9 mouse cellular contexts compared by ENCODE assay signal in the genomic region with DNA sequence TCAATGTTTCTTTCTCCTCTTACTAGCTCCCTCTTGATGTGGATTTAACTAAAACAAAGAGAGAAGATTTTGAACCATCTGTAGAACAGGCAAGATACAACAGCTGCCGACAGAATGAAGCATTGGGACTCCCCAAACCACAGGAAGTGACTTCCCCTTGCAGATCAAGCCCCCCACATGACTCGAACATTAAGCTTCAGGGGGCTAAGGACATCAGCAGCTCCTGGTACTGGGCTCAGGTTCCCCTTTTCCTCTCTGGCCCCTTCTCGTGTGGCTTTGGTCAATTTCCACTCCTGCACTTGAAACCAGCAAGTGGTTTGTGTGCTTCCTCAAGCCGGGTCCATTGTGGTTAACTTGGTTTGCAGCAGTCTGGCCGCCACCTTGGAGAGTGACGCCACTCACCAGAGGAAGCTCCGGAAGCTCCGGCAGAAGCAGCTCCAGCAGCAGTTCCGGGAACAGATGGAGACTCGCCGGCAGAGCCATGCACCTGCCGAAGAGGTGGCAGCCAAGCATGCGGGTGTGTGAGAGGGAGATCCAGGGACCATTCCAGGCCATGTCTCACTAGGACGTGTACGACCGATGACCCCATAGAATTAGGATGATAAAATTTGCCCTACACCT. TPM values are rescaled to one million over a fixed set of nuclear protein-coding genes. Genes with fewer than 3 reads are reported as not detected.
DNase-seq lines count a peak whose midpoint lies in the region; ATAC-seq and TF ChIP-seq lines count a peak whose summit lies in the region.
"Had no signal": no experiment of that assay in that cellular context is flagged by ENCODE, and none has a peak within 500 bp of the region (broad histone marks: within the 10 kb centered on the region; RNA-seq: fewer than 3 reads in every experiment).

No protein-coding gene starts in this region.

- no peak overlapping the region for H3K9ac ChIP-seq in liver, embryonic 16.5 days (ENCODE audit: low read depth, low read length)
- H3K9ac ChIP-seq in midbrain, postnatal 0 days (replicated peaks; ENCODE audit: low read length, poor library complexity, severe bottlenecking) = no peak overlapping the region
- H3K9ac ChIP-seq in forebrain, embryonic 12.5 days = no peak overlapping the region
- H3K9ac ChIP-seq in stomach, postnatal 0 days (ENCODE audit: low read length) = no peak overlapping the region

- H3K9me3 ChIP-seq in liver, embryonic 16.5 days (replicated peaks; ENCODE audit: control insufficient read depth, low read length) = no peaks in the 10 kb centered on the region
- H3K9me3 ChIP-seq in midbrain, postnatal 0 days (ENCODE audit: low read length) = no peaks in the 10 kb centered on the region
- H3K9me3 ChIP-seq in forebrain, embryonic 12.5 days = no peaks in the 10 kb centered on the region
- no peaks in the 10 kb centered on the region for H3K9me3 ChIP-seq in stomach, postnatal 0 days (ENCODE audit: control insufficient read depth, low read length)

- H3K4me2 ChIP-seq in liver, embryonic 16.5 days (ENCODE audit: low read depth, low read length) = no peak overlapping the region
- H3K4me2 ChIP-seq in midbrain, postnatal 0 days (ENCODE audit: low read depth, low read length, poor library complexity, severe bottlenecking) = no peak overlapping the region
- no peak overlapping the region for H3K4me2 ChIP-seq in forebrain, embryonic 12.5 days
- H3K4me2 ChIP-seq in stomach, postnatal 0 days (replicated peaks; ENCODE audit: low read depth) = no peak overlapping the region

- intact Hi-C loops in heart, postnatal 14 days (cut with DNase I) = no loop called here
- intact Hi-C loops in heart, postnatal 25 days (cut with DNase I) = no loop called here

- DNase-seq in heart, postnatal 14 days = peak; percentile 13
- no peak for DNase-seq in heart, postnatal 25 days (ENCODE audit: low spot score)
- peak; percentile 34 to 37 for DNase-seq in spleen, postnatal 36 days (ENCODE audit: low spot score in 2 of 2)
- no peak for DNase-seq in midbrain, postnatal 0 days (ENCODE audit: low spot score)
- DNase-seq in stomach, postnatal 0 days (ENCODE audit: low spot score) = no peak

- peak; percentile 10 for ATAC-seq in activated CD4-positive, CD25-positive, alpha-beta regulatory T cell, adult 4 months
- ATAC-seq in liver, embryonic 16.5 days (ENCODE audit: low read depth) = peak; percentile 23
- no peak for ATAC-seq in midbrain, postnatal 0 days (ENCODE audit: low FRiP score)
- no peak for ATAC-seq in forebrain, embryonic 12.5 days (ENCODE audit: low FRiP score)
- ATAC-seq in stomach, postnatal 0 days (ENCODE audit: low FRiP score, low TSS enrichment) = no peak

- 33% methylated on average over 16 of the region's 16 CpGs for WGBS in liver, embryonic 16.5 days (ENCODE audit: insufficient replicate concordance)
- WGBS in midbrain, postnatal 0 days = 91% methylated on average over 16 of the region's 16 CpGs
- WGBS in forebrain, embryonic 12.5 days = 89% methylated on average over 16 of the region's 16 CpGs
- 81% methylated on average over 16 of the region's 16 CpGs for WGBS in stomach, postnatal 0 days

- TF ChIP-seq CTCF in midbrain, postnatal 0 days (IDR thresholded peaks at IDR 0.05) = no peak
- no peak for TF ChIP-seq CTCF in stomach, postnatal 0 days (IDR thresholded peaks at IDR 0.05; ENCODE audit: low read depth)

- peaks cover 23% of the 10 kb centered on the region for H3K36me3 ChIP-seq in liver, embryonic 16.5 days (ENCODE audit: control insufficient read depth, insufficient read depth)
- H3K36me3 ChIP-seq in midbrain, postnatal 0 days (ENCODE audit: insufficient read depth, low read length) = peaks cover 60% of the 10 kb centered on the region
- peaks cover 81% of the 10 kb centered on the region for H3K36me3 ChIP-seq in forebrain, embryonic 12.5 days (replicated peaks)
- H3K36me3 ChIP-seq in stomach, postnatal 0 days (ENCODE audit: control insufficient read depth, insufficient read depth, low read length) = peaks cover 29% of the 10 kb centered on the region

- no peaks in the 10 kb centered on the region for H3K27me3 ChIP-seq in liver, embryonic 16.5 days (ENCODE audit: control insufficient read depth, insufficient read depth, low read depth, low read length)
- no peaks in the 10 kb centered on the region for H3K27me3 ChIP-seq in midbrain, postnatal 0 days (ENCODE audit: insufficient read depth, low read length)
- no peaks in the 10 kb centered on the region for H3K27me3 ChIP-seq in forebrain, embryonic 12.5 days
- no peaks in the 10 kb centered on the region for H3K27me3 ChIP-seq in stomach, postnatal 0 days (ENCODE audit: control insufficient read depth, insufficient read depth, low read length)

- H3K27ac ChIP-seq in liver, embryonic 16.5 days (ENCODE audit: low read length) = no peak overlapping the region
- no peak overlapping the region for H3K27ac ChIP-seq in midbrain, postnatal 0 days (ENCODE audit: low read depth, low read length)
- H3K27ac ChIP-seq in forebrain, embryonic 12.5 days = no peak overlapping the region
- H3K27ac ChIP-seq in stomach, postnatal 0 days (replicated peaks) = no peak overlapping the region
- H3K27ac ChIP-seq: left cerebral cortex, adult 2 months had no signal

- H3K4me1 ChIP-seq in liver, embryonic 16.5 days (ENCODE audit: control insufficient read depth, low read depth, low read length) = no peaks in the 10 kb centered on the region
- no peaks in the 10 kb centered on the region for H3K4me1 ChIP-seq in midbrain, postnatal 0 days (ENCODE audit: insufficient read depth, low read length)
- H3K4me1 ChIP-seq in forebrain, embryonic 12.5 days = no peaks in the 10 kb centered on the region
- H3K4me1 ChIP-seq in stomach, postnatal 0 days (replicated peaks; ENCODE audit: control insufficient read depth, insufficient read depth) = no peaks in the 10 kb centered on the region

- TF ChIP-seq EP300 in stomach, postnatal 0 days (optimal IDR thresholded peaks at IDR 0.05) = no peak

- no peak overlapping the region for H3K4me3 ChIP-seq in liver, embryonic 16.5 days (ENCODE audit: low read depth, low read length)
- no peak overlapping the region for H3K4me3 ChIP-seq in midbrain, postnatal 0 days (ENCODE audit: low read depth, low read length)
- no peak overlapping the region for H3K4me3 ChIP-seq in forebrain, embryonic 12.5 days (replicated peaks)
- no peak overlapping the region for H3K4me3 ChIP-seq in stomach, postnatal 0 days (ENCODE audit: low read depth, low read length)
- H3K4me3 ChIP-seq: left cerebral cortex, adult 2 months had no signal

RNA-seq across cellular contexts. Expression of gene Rad52, which starts 16.2 kb away (rescaled TPM):
- 10 to 100 TPM; 12.3 to 14.3 TPM for total RNA-seq in heart, postnatal 14 days (2021)
- total RNA-seq in heart, postnatal 25 days (2021) = 10 to 100 TPM; 10.3 to 12.8 TPM
- 10 to 100 TPM; 50.5 to 53.0 TPM for polyA plus RNA-seq in activated CD4-positive, CD25-positive, alpha-beta regulatory T cell, adult 4 months (2017; shearing (Covaris generic))
- polyA plus RNA-seq in liver, embryonic 16.5 days (2015; fragmentation: Nextera tagmentation; extraction: Ambion mirVana) = 8.3 and 8.7 TPM in 2 replicates
- 32.8 and 40.8 TPM in 2 replicates for total RNA-seq in midbrain, postnatal 0 days (2014; rRNA removed)
- 17.7 and 20.0 TPM in 2 replicates for polyA plus RNA-seq in midbrain, postnatal 0 days (2015; fragmentation: Nextera tagmentation; extraction: Ambion mirVana)
- polyA plus RNA-seq in forebrain, embryonic 12.5 days (2016; fragmentation: Nextera tagmentation; extraction: Ambion mirVana) = 22.8 and 25.2 TPM in 2 replicates
- polyA plus RNA-seq in stomach, postnatal 0 days (2015; fragmentation: Nextera tagmentation; extraction: Ambion mirVana) = 6.8 TPM in 2 replicates

Comparison
In these comparisons a context has a peak if more than half of its experiments do, and no peak if none do; other contexts are left out.
1. DNase-seq: peak in heart, postnatal 14 days (2 of 2) and spleen, postnatal 36 days (2 of 2); none in heart, postnatal 25 days (single experiment), midbrain, postnatal 0 days (single experiment) and stomach, postnatal 0 days (single experiment).
2. ATAC-seq: peak in activated CD4-positive, CD25-positive, alpha-beta regulatory T cell, adult 4 months (single experiment) and liver, embryonic 16.5 days (single experiment); none in midbrain, postnatal 0 days (single experiment), forebrain, embryonic 12.5 days (single experiment) and stomach, postnatal 0 days (single experiment).